Mouse (Mus musculus) spleen, postnatal 0 days (tissue): ENCODE results near the gene Gusb. TPM values are rescaled to one million over a fixed set of nuclear protein-coding genes. Genes with fewer than 3 reads are reported as not detected.

ENCODE experiments used
- polyA plus RNA-seq: library from polyadenylated mRNA; unstranded; fragments of >200 nt; fragmentation: Nextera tagmentation; extraction: Ambion mirVana; gene quantifications from 2 replicates; pipeline ENCODE4 v1.2.1, GENCODE M21; 2015

Gusb gene
- polyA plus RNA-seq: 47.1 and 55.4 TPM in 2 replicates

GRCm38 (mm10) chr5:130002301-130003146 lies at the start of gene Gusb:
Gusb (minus strand) TSS chr5:130003049.

GRCm38 (mm10) chr5:130029142-130029897 lies 26.5 kb upstream of the Gusb start, which contains the start of the genes Asl and Crcp:
Asl (minus strand) TSS chr5:130029247.
Crcp (plus strand) TSS chr5:130029290.

GRCm38 (mm10) chr5:129941495-129942045 lies 61.3 kb downstream of the Gusb start, which contains the start of gene Vkorc1l1:
Vkorc1l1 (plus strand) TSS chr5:129941970.

Other genes with a start within 250 kb of the Gusb start
- 25.9 and 27.4 TPM in 2 replicates for gene Psph, start 215.6 kb downstream of the Gusb start, polyA plus RNA-seq
- gene Sumf2, start 156.1 kb downstream of the Gusb start, polyA plus RNA-seq: 18.0 and 19.4 TPM in 2 replicates
- gene Chchd2, start 115.6 kb downstream of the Gusb start, polyA plus RNA-seq: 659 and 664 TPM in 2 replicates
- 1.3 and 2.1 TPM in 2 replicates for gene Zbed5, start 107.3 kb downstream of the Gusb start, polyA plus RNA-seq
- gene Phkg1, start 104.5 kb downstream of the Gusb start, polyA plus RNA-seq: 0.08 TPM in 1 of 2 replicates, not detected in the other
- gene Nupr1l, start 94.5 kb downstream of the Gusb start, polyA plus RNA-seq: 1.6 and 1.8 TPM in 2 replicates
- gene Vkorc1l1, start 61.1 kb downstream of the Gusb start, polyA plus RNA-seq: 23.7 and 27.3 TPM in 2 replicates
- gene Asl, start 26.2 kb upstream of the Gusb start, polyA plus RNA-seq: 16.9 and 17.3 TPM in 2 replicates
- gene Crcp, start 26.2 kb upstream of the Gusb start, polyA plus RNA-seq: 27.9 and 29.0 TPM in 2 replicates
- 26.4 and 30.5 TPM in 2 replicates for gene Tpst1, start 70.3 kb upstream of the Gusb start, polyA plus RNA-seq
- 8.4 and 9.7 TPM in 2 replicates for gene Kctd7, start 141.8 kb upstream of the Gusb start, polyA plus RNA-seq
- gene Rabgef1, start 168.7 kb upstream of the Gusb start, polyA plus RNA-seq: 33.0 and 33.9 TPM in 2 replicates
- 28.3 and 30.7 TPM in 2 replicates for gene Tmem248, start 214.0 kb upstream of the Gusb start, polyA plus RNA-seq